Mouse (Mus musculus) adrenal gland, postnatal 4 days (tissue): ENCODE results near the gene Lhx1. TPM values are rescaled to one million over a fixed set of nuclear protein-coding genes. Genes with fewer than 3 reads are reported as not detected.

Experiments
- DNase-seq, 2 experiments: peaks; one replicate each; pipeline ENCODE4 v3.0.0; 2021 to 2022; ENCODE audit warnings: low spot score in 2 of 2, mixed read lengths in 2 of 2
- total RNA-seq, 2 experiments: library from RNA; stranded (reverse); gene quantifications; 2 replicates each; pipeline ENCODE4 v1.2.3; 2021

The Lhx1 gene
- total RNA-seq, 2 experiments from 2014 or later = 0.62 to 9.8 TPM

- DNase-seq = no peak
These were observed 27.4 kb downstream of the Lhx1 start for GRCm38 (mm10) chr11:84497944-84498343.

DNA sequence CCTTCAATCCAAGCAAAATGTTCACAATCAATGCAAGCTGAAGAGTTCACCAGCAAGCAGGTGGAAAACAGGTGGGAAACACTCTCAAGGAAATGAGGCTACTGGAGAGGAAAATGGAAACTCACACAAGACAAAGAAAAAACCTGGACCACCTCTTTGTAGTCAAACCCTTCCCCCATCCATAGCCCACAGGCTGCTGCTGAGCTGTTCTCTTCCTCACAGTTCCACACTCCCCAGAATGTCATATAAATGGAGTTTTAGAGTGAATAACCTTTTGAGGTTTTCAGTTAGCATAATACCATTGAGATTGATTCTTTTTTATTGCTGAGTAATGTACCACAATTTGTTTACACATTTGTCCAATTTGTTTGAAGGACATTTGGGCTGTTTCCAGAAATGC, 28.4 kb downstream of the Lhx1 start:
- no peak for DNase-seq

DNA sequence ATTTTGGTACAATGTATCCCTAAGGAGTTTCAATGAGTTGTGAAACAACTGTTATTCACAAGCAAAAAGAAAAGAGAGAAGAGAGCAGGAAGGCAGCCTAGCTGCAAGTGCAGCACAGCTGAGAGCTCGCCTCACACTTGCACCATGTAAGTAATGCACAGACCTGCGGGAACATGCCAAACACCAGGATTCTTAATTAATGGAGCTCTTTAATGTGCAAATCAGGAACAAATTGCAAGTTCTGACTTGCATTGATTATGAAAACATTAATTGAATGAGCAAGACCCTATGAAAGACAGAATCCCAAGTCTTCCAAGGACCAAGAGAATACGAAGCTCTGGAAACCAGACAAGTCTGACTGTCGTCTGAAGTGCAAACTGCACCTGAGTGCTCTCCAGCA, 29.6 kb downstream of the Lhx1 start:
- no peak for DNase-seq

- DNase-seq = no peak
These were observed 43.7 kb downstream of the Lhx1 start for GRCm38 (mm10) chr11:84481661-84482060.

DNA sequence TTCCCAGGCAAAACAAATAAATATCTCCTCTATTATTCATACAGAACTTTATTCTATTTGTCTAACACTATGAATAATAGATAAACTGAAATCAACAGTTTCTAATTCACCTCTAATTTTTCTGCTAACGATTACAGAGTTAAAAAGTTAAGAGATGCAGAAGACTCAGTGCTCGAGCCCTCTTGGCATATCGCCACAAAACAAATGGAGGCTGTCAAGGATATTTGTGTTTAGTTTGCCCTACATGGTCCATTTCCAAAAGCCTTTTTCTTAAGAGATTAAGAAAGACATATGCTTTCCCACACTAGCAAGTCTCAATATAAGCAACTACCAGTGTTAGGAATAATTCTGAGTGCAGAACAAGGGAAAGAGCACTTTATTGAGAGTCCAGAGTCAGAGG, 44.9 kb downstream of the Lhx1 start:
- DNase-seq = no peak

DNA sequence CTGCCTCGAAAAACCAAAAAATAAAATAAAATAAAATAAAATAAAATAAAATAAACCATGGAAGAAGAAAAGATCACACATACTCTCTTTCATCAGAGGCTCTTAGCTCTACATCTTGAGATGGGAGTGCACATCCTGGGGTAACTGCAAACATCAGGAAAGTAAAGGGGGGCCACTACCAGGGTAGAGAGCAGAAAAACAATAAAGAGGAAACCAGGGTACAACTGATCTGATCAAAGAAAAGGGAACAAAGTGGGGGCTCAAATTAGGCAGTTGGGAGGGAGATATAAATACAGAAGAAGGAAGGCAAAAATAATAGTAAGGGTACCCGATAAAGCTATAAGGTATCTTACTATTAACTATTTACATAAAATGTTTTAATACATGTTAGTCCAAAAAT, 48.7 kb downstream of the Lhx1 start:
- no peak for DNase-seq

- DNase-seq = no peak
These were observed 49.3 kb downstream of the Lhx1 start for GRCm38 (mm10) chr11:84475991-84476390.

- DNase-seq = no peak
These were observed 52.2 kb downstream of the Lhx1 start for GRCm38 (mm10) chr11:84473093-84473667.

Other genes starting within 250 kb of the Lhx1 start
- 10 to 100 TPM; 27.4 to 30.5 TPM for gene Aatf, start 12.0 kb downstream of the Lhx1 start, total RNA-seq